Mouse (Mus musculus) thymus, postnatal 14 days (tissue): ENCODE results near the gene Prcd.
"Not testable (repeated sequence)": the region's sequence is repeated elsewhere in the genome, so short reads cannot be mapped to it uniquely, and the experiment has no call there.

Experiments
- DNase-seq: peaks from one replicate; pipeline ENCODE4 v3.0.0; 2021

The Prcd gene

GRCm38 (mm10) chr11:116669787-116670365 lies 16.5 kb downstream of the Prcd start:
- peak; percentile 44 for DNase-seq

GRCm38 (mm10) chr11:116670386-116670785 lies 17.1 kb downstream of the Prcd start:
- no peak for DNase-seq

- peak; percentile 98 for DNase-seq
Measured at GRCm38 (mm10) chr11:116671112-116671844, 17.9 kb downstream of the Prcd start.

GRCm38 (mm10) chr11:116671845-116672434 lies 18.6 kb downstream of the Prcd start:
- peak; percentile 25 for DNase-seq

GRCm38 (mm10) chr11:116672595-116672994 lies 19.3 kb downstream of the Prcd start:
- DNase-seq = no peak

GRCm38 (mm10) chr11:116673410-116673809 lies 20.1 kb downstream of the Prcd start:
- DNase-seq = no peak

GRCm38 (mm10) chr11:116674616-116675379 lies 21.5 kb downstream of the Prcd start:
- no peak for DNase-seq

- DNase-seq = not testable (repeated sequence)
Measured at GRCm38 (mm10) chr11:116675429-116675828, 22.1 kb downstream of the Prcd start.

- DNase-seq = no peak
Measured at GRCm38 (mm10) chr11:116676175-116676976, 23.0 kb downstream of the Prcd start.

- DNase-seq = no peak
Measured at GRCm38 (mm10) chr11:116677711-116678441, 24.5 kb downstream of the Prcd start.

- no peak for DNase-seq
Measured at GRCm38 (mm10) chr11:116679148-116679547, 25.8 kb downstream of the Prcd start.

GRCm38 (mm10) chr11:116680321-116681091 lies 27.2 kb downstream of the Prcd start:
- no peak for DNase-seq

- no peak for DNase-seq
Measured at GRCm38 (mm10) chr11:116681147-116681546, 27.8 kb downstream of the Prcd start.

- no peak for DNase-seq
Measured at GRCm38 (mm10) chr11:116682501-116683144, 29.3 kb downstream of the Prcd start.

GRCm38 (mm10) chr11:116683777-116684176 lies 30.4 kb downstream of the Prcd start:
- no peak for DNase-seq

GRCm38 (mm10) chr11:116685729-116686128 lies 32.4 kb downstream of the Prcd start:
- no peak for DNase-seq

- peak; percentile 42 for DNase-seq
Measured at GRCm38 (mm10) chr11:116687897-116688296, 34.6 kb downstream of the Prcd start.

GRCm38 (mm10) chr11:116689622-116690021 lies 36.3 kb downstream of the Prcd start:
- no peak for DNase-seq

GRCm38 (mm10) chr11:116690701-116691575 lies 37.6 kb downstream of the Prcd start:
- DNase-seq = no peak

- no peak for DNase-seq
Measured at GRCm38 (mm10) chr11:116693899-116694249, 40.5 kb downstream of the Prcd start.
